Mouse (Mus musculus): ENCODE results near the gene Rpl35a. TPM values are rescaled to one million over a fixed set of nuclear protein-coding genes. Genes with fewer than 3 reads are reported as not detected.

Gene Rpl35a
- polyA plus RNA-seq, 1 experiment from 2014 or later: 532 TPM

DNA sequence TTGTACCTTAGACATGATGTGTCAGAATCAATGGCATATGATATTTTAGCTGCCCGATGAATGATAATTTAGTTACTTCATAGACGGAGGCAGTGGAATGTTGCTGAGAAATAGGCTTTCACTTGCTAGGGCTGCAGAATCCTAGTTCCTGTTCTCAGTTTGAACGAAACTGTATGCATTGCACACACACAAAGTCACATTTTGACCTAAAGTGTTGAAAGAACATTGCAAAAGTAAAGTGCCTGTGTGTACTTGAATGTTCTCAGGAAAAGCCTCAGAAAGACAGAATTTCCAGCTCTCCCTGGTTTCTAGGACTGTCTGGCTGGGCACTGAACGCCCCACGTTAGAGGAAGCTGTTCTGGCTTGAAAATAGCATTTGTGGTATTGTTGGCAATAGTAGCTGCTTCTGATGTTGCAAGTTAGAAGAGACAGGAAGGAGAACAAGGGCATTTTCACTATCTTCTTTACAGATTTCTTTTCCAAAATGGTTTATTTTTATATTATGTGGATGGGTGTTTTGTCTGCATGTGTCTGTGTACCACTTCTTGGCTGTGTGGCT is 20.9 kb downstream of the Rpl35a start:
- DNase-seq (ENCODE audit: low spot score) (no peak), ATAC-seq (ENCODE audit: low FRiP score) (no peak)
- Histone ChIP-seq H3K27me3 (ENCODE audit: control insufficient read depth, insufficient read depth, low read length) (no peaks in the 10 kb centered on the region), H3K9me3 (ENCODE audit: control insufficient read depth, low read length) (no peaks in the 10 kb centered on the region), H3K27ac (no peak overlapping the region), H3K4me3 (replicated peaks; ENCODE audit: low read length) (no peak overlapping the region), H3K4me1 (replicated peaks; ENCODE audit: control insufficient read depth, insufficient read depth, low read length) (no peaks in the 10 kb centered on the region), H3K36me3 (replicated peaks; ENCODE audit: control insufficient read depth, insufficient read depth) (peaks cover 48% of the 10 kb centered on the region), H3K9ac (no peak overlapping the region), H3K4me2 (replicated peaks) (no peak overlapping the region)
- 96% methylated on average over 5 of the region's 5 CpGs for WGBS

DNA sequence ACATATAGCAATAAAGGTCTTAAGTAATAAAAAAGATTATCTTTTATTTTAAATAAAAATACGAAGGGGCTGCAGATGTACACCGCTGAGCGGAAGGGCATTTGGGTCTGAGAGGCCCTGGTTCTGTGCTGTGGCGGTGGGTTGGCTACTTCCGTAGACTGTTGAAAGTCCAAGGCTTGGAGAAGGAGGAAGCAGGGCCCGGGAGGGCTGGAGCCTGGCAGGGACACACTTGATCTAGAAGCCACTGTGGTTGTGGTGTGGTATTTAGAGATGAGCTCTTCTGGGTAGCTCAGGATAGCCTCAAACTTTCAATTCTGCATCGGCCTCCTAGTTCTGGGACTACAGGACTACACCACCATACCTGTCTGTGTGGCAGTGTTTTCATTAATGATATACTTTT is 23.8 kb downstream of the Rpl35a start:
- H3K36me3 ChIP-seq (replicated peaks; ENCODE audit: control insufficient read depth, insufficient read depth): peaks cover 45% of the 10 kb centered on the region
- H3K27me3 ChIP-seq (ENCODE audit: control insufficient read depth, insufficient read depth, low read length): no peaks in the 10 kb centered on the region
- H3K4me2 ChIP-seq (replicated peaks): no peak overlapping the region
- no peak overlapping the region for H3K4me3 ChIP-seq (replicated peaks; ENCODE audit: low read length)
- no peaks in the 10 kb centered on the region for H3K9me3 ChIP-seq (ENCODE audit: control insufficient read depth, low read length)
- 96% methylated on average over 7 of the region's 7 CpGs for WGBS
- no peak overlapping the region for H3K9ac ChIP-seq
- DNase-seq (ENCODE audit: low spot score) (no peak), ATAC-seq (ENCODE audit: low FRiP score) (no peak)
- H3K27ac ChIP-seq: no peak overlapping the region
- no peaks in the 10 kb centered on the region for H3K4me1 ChIP-seq (replicated peaks; ENCODE audit: control insufficient read depth, insufficient read depth, low read length)

DNA sequence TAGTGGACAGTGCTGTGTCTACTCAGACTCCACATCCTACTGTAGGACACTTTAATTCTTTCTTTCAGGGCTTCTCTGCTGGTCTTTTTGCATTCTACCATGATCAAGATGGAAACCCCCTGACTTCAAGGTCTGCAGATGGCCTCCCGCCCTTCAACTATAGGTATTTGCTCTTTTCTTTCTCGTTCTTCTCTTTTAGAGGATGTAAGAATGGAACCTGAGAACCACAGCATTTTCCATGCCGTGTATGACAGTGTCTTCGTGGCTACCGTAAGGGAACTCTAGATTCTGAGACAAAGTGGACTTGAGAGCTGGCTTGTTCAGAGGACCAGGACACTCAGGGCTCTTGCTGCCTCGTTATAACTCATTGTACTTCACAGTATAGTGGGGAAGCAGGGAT is 26.7 kb downstream of the Rpl35a start:
- no peak overlapping the region for H3K4me2 ChIP-seq (replicated peaks)
- DNase-seq (ENCODE audit: low spot score) (no peak), ATAC-seq (ENCODE audit: low FRiP score) (no peak)
- H3K36me3 ChIP-seq (replicated peaks; ENCODE audit: control insufficient read depth, insufficient read depth): peaks cover 30% of the 10 kb centered on the region
- H3K27ac ChIP-seq: no peak overlapping the region
- H3K4me1 ChIP-seq (replicated peaks; ENCODE audit: control insufficient read depth, insufficient read depth, low read length): no peaks in the 10 kb centered on the region
- H3K27me3 ChIP-seq (ENCODE audit: control insufficient read depth, insufficient read depth, low read length): no peaks in the 10 kb centered on the region
- 94% methylated on average over 6 of the region's 6 CpGs for WGBS
- no peak overlapping the region for H3K4me3 ChIP-seq (replicated peaks; ENCODE audit: low read length)
- H3K9me3 ChIP-seq (ENCODE audit: control insufficient read depth, low read length): no peaks in the 10 kb centered on the region
- H3K9ac ChIP-seq: no peak overlapping the region

DNA sequence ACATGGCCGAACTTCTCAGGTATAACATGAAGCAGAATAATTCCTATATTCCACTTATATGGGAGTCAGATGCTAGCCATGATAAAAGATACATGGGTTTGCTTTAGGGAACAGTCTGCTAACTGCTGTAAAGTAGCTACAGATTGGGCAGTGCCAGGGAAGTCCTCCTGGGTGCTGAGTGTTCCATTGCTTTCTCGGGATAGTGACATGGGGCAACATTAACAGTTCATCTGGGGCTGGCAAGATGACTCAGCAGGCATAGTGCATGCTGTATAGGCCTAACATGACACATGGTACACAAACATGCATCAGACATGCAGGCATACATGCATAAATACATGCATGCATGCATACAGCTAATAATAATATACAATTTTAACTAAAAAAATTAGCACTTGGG is 27.7 kb downstream of the Rpl35a start:
- Histone ChIP-seq H3K4me2 (replicated peaks) (no peak overlapping the region), H3K4me1 (replicated peaks; ENCODE audit: control insufficient read depth, insufficient read depth, low read length) (no peaks in the 10 kb centered on the region), H3K9me3 (ENCODE audit: control insufficient read depth, low read length) (no peaks in the 10 kb centered on the region), H3K9ac (no peak overlapping the region), H3K4me3 (replicated peaks; ENCODE audit: low read length) (no peak overlapping the region), H3K27ac (no peak overlapping the region), H3K36me3 (replicated peaks; ENCODE audit: control insufficient read depth, insufficient read depth) (peaks cover 30% of the 10 kb centered on the region), H3K27me3 (ENCODE audit: control insufficient read depth, insufficient read depth, low read length) (no peaks in the 10 kb centered on the region)
- ATAC-seq (ENCODE audit: low FRiP score) (no peak), DNase-seq (ENCODE audit: low spot score) (no peak)
- WGBS: 87% methylated on average over 2 of the region's 2 CpGs

DNA sequence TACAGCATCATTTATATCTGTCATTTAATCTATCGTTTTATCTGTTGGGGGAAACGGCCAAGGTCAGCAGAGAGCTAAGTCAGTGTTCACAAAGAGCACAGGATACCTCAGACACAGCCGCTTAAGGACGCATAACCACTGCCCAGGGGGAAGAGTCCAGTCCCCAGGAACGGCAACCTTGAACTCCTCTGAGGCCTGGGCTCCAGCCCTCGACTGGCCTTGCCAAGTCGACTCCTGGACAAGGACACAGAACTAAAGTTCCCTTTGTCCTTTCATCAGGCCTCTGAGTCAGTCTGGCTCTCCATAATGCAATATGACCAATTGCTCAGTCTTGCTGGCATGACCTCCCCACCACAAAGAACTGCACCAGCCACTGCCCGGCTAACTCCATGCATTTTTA is 29.4 kb downstream of the Rpl35a start:
- 74% methylated on average over 8 of the region's 8 CpGs for WGBS
- Histone ChIP-seq H3K9ac (no peak overlapping the region), H3K4me1 (replicated peaks; ENCODE audit: control insufficient read depth, insufficient read depth, low read length) (no peaks in the 10 kb centered on the region), H3K4me3 (replicated peaks; ENCODE audit: low read length) (no peak overlapping the region), H3K9me3 (ENCODE audit: control insufficient read depth, low read length) (no peaks in the 10 kb centered on the region), H3K27me3 (ENCODE audit: control insufficient read depth, insufficient read depth, low read length) (no peaks in the 10 kb centered on the region), H3K27ac (no peak overlapping the region), H3K4me2 (replicated peaks) (no peak overlapping the region), H3K36me3 (replicated peaks; ENCODE audit: control insufficient read depth, insufficient read depth) (peaks cover 45% of the 10 kb centered on the region)
- DNase-seq (ENCODE audit: low spot score) (no peak), ATAC-seq (ENCODE audit: low FRiP score) (no peak)

MicroRNAs encoded within 50 kb of the gene (microRNA counts, 519-probe panel; counts per million panel counts)
- microRNA mmu-miR-1947: not detected

Small RNA genes within 50 kb of the gene (microRNA-seq; reads per million reads assigned to microRNA genes)
- gene Gm22231 (not detected), gene Mir1947 (3.4 reads per million, percentile 15 among the genes with 10 or more reads in this experiment)

Other genes with a start within 250 kb of the Rpl35a start
- gene Smbd1, start 246.0 kb upstream of the Rpl35a start, polyA plus RNA-seq (2014; fragmentation: Nextera tagmentation; extraction: Ambion mirVana): not detected in 2 replicates
- 143 and 167 TPM in 2 replicates for gene Fyttd1, start 179.0 kb upstream of the Rpl35a start, polyA plus RNA-seq (2014; fragmentation: Nextera tagmentation; extraction: Ambion mirVana)
- gene Rubcn, start 178.7 kb upstream of the Rpl35a start, polyA plus RNA-seq (2014; fragmentation: Nextera tagmentation; extraction: Ambion mirVana): 34.2 and 34.7 TPM in 2 replicates
- 46.5 and 53.0 TPM in 2 replicates for gene Lrch3, start 142.4 kb upstream of the Rpl35a start, polyA plus RNA-seq (2014; fragmentation: Nextera tagmentation; extraction: Ambion mirVana)
- 6.5 and 7.7 TPM in 2 replicates for gene Iqcg, start 235 bp upstream of the Rpl35a start, polyA plus RNA-seq (2014; fragmentation: Nextera tagmentation; extraction: Ambion mirVana)
- gene Lmln, start 6.1 kb downstream of the Rpl35a start, polyA plus RNA-seq (2014; fragmentation: Nextera tagmentation; extraction: Ambion mirVana): 3.8 and 4.5 TPM in 2 replicates
- gene Osbpl11, start 128.6 kb downstream of the Rpl35a start, polyA plus RNA-seq (2014; fragmentation: Nextera tagmentation; extraction: Ambion mirVana): 18.0 and 20.9 TPM in 2 replicates
- gene Snx4, start 195.0 kb downstream of the Rpl35a start, polyA plus RNA-seq (2014; fragmentation: Nextera tagmentation; extraction: Ambion mirVana): 94.9 and 105 TPM in 2 replicates